Mouse (Mus musculus) heart, adult 2 months (tissue): ENCODE data around the gene Hnrnpab. TPM values are rescaled to one million over a fixed set of nuclear protein-coding genes. Genes with fewer than 3 reads are reported as not detected.

Experiments used
- DNase-seq, 2 experiments: peaks; one replicate each; pipeline ENCODE4 v3.0.0; 2021
- H3K27ac ChIP-seq: fragments of 200-600 bp; 2 replicates; pipeline ENCODE4 v1.8.1; 2022
- H3K27me3 ChIP-seq: fragments of 200-500 bp; 2 replicates; pipeline ENCODE4 v1.6.1; 2012; ENCODE audit warnings: mild to moderate bottlenecking, low read length, inconsistent platforms, mixed read lengths; ENCODE audit not compliant: control insufficient read depth, insufficient read depth
- H3K36me3 ChIP-seq: fragments of 200-500 bp; 2 replicates; pipeline ENCODE4 v1.6.1; 2012; ENCODE audit warnings: low read length, inconsistent platforms; ENCODE audit not compliant: control insufficient read depth, insufficient read depth
- H3K4me1 ChIP-seq: fragments of 200-500 bp; 2 replicates; pipeline ENCODE4 v1.6.1; 2011; ENCODE audit warnings: low read length; ENCODE audit not compliant: control insufficient read depth, insufficient read depth
- H3K4me3 ChIP-seq: fragments of 200-600 bp; 2 replicates; pipeline ENCODE4 v1.8.1; 2022
- H3K79me2 ChIP-seq: fragments of 200-500 bp; replicated peaks from 2 replicates; pipeline ENCODE4 v1.6.1; 2012; ENCODE audit warnings: mild to moderate bottlenecking, inconsistent platforms, low read length, moderate library complexity, mixed read lengths; ENCODE audit not compliant: control insufficient read depth, insufficient read depth
- H3K9ac ChIP-seq: fragments of 200-500 bp; 2 replicates; pipeline ENCODE4 v1.6.1; 2012; ENCODE audit warnings: low read depth, mild to moderate bottlenecking, control low read depth, inconsistent platforms, low read length, mixed read lengths
- CTCF ChIP-seq: fragments of 200-600 bp; IDR thresholded peaks from 2 replicates; pipeline ENCODE4 v1.8.1; 2022; ENCODE audit warnings: antibody characterized with exemption, mild to moderate bottlenecking, moderate library complexity
- EP300 ChIP-seq: fragments of 200-500 bp; IDR thresholded peaks from 2 replicates; pipeline ENCODE4 v1.6.1; 2011; ENCODE audit warnings: low read depth, low read length, control low read depth; ENCODE audit not compliant: insufficient read depth
- POLR2A ChIP-seq: fragments of 200-500 bp; IDR thresholded peaks from 2 replicates; pipeline ENCODE4 v1.6.1; 2011; ENCODE audit warnings: mild to moderate bottlenecking, low read depth, low read length, control low read depth; ENCODE audit not compliant: insufficient read depth
- whole genome bisulfite sequencing: fragments of 180-500 bp; shearing (Covaris S2); methylation state at CpG from one replicate; pipeline ENCODE4 v1.1.7; 2018; 5-methylcytosine and 5-hydroxymethylcytosine counted together
- intact Hi-C: fragments of 180-260 bp; cut with DNase I; formaldehyde crosslinking; loops from one replicate; pipeline ENCODE4 v1.15.1; 2025
- polyA plus RNA-seq: library from polyadenylated mRNA; depleted of rRNA; stranded (reverse); fragments of >200 nt; gene quantifications from 2 replicates; pipeline ENCODE4 v1.2.3, GENCODE M21; 2012
- total RNA-seq, 2 experiments: library from RNA; stranded (reverse); gene quantifications; 2 replicates each; pipeline ENCODE4 v1.2.3; 2021

Gene Hnrnpab
- total and polyA plus RNA-seq, 3 experiments = 68.4 to 145 (median 132) TPM

GRCm38 (mm10) chr11:51632130-51632753 lies 25.6 kb upstream of the Hnrnpab start:
- no peak overlapping the region for H3K4me3 ChIP-seq
- TF ChIP-seq POLR2A (no peak), CTCF (no peak), EP300 (no peak)
- H3K27me3 ChIP-seq = no peaks in the 10 kb centered on the region
- 69% methylated on average over 6 of the region's 6 CpGs for WGBS
- H3K36me3 ChIP-seq = no peaks in the 10 kb centered on the region
- H3K27ac ChIP-seq = no peak overlapping the region; the same call in 1 of the 2 replicates
- no peaks in the 10 kb centered on the region; the same call in 1 of the 2 replicates for H3K79me2 ChIP-seq
- no peak overlapping the region for H3K9ac ChIP-seq
- peaks cover 9% of the 10 kb centered on the region for H3K4me1 ChIP-seq
- DNase-seq = no peak
- intact Hi-C loops = no loop called here

GRCm38 (mm10) chr11:51629651-51630314 lies 23.1 kb upstream of the Hnrnpab start:
- Histone ChIP-seq H3K4me3 (no peak overlapping the region), H3K27me3 (no peaks in the 10 kb centered on the region), H3K36me3 (no peaks in the 10 kb centered on the region), H3K9ac (no peak overlapping the region), H3K79me2 (no peaks in the 10 kb centered on the region; the same call in 1 of the 2 replicates), H3K27ac (no peak overlapping the region), H3K4me1 (peaks cover 6% of the 10 kb centered on the region)
- TF ChIP-seq EP300 (no peak), CTCF (no peak), POLR2A (no peak)
- DNase-seq = no peak
- 68% methylated on average over 15 of the region's 15 CpGs for WGBS
- intact Hi-C loops = no loop called here

- Histone ChIP-seq H3K9ac (no peak overlapping the region), H3K27ac (no peak overlapping the region), H3K4me3 (no peak overlapping the region), H3K79me2 (no peaks in the 10 kb centered on the region), H3K27me3 (no peaks in the 10 kb centered on the region), H3K4me1 (peaks cover 4% of the 10 kb centered on the region), H3K36me3 (no peaks in the 10 kb centered on the region)
- 87% methylated on average over 8 of the region's 8 CpGs for WGBS
- TF ChIP-seq CTCF (no peak), POLR2A (no peak), EP300 (no peak)
- intact Hi-C loops = no loop called here
- DNase-seq = no peak
These were observed 21.3 kb upstream of the Hnrnpab start for GRCm38 (mm10) chr11:51627907-51628306.

GRCm38 (mm10) chr11:51627425-51627824 lies 20.8 kb upstream of the Hnrnpab start:
- WGBS = 90% methylated on average over 9 of the region's 9 CpGs
- Histone ChIP-seq H3K27ac (no peak overlapping the region), H3K4me3 (no peak overlapping the region), H3K4me1 (peaks cover 2% of the 10 kb centered on the region), H3K36me3 (no peaks in the 10 kb centered on the region), H3K9ac (no peak overlapping the region), H3K27me3 (no peaks in the 10 kb centered on the region), H3K79me2 (no peaks in the 10 kb centered on the region)
- intact Hi-C loops = no loop called here
- TF ChIP-seq EP300 (no peak), POLR2A (no peak), CTCF (no peak)
- no peak for DNase-seq

- intact Hi-C loops = no loop called here
- no peak for TF ChIP-seq CTCF
- no peak for TF ChIP-seq EP300
- no peak for TF ChIP-seq POLR2A
- WGBS = 61% methylated on average over 5 of the region's 5 CpGs
- Histone ChIP-seq H3K4me1 (no peaks in the 10 kb centered on the region; the same call in 1 of the 2 replicates), H3K36me3 (no peaks in the 10 kb centered on the region), H3K27ac (no peak overlapping the region), H3K4me3 (no peak overlapping the region), H3K27me3 (no peaks in the 10 kb centered on the region), H3K79me2 (no peaks in the 10 kb centered on the region), H3K9ac (no peak overlapping the region)
- no peak for DNase-seq
These were observed 18.7 kb upstream of the Hnrnpab start for GRCm38 (mm10) chr11:51625187-51625820.
